8 mouse cellular contexts compared by ENCODE assay signal in genomic region chr11:71346024-71346423, GRCm38 (mm10).
DNase-seq lines count a peak whose midpoint lies in the region; ATAC-seq and TF ChIP-seq lines count a peak whose summit lies in the region.
"Had no signal": no experiment of that assay in that cellular context is flagged by ENCODE, and none has a peak within 500 bp of the region (broad histone marks: within the 10 kb centered on the region; RNA-seq: fewer than 3 reads in every experiment).

No protein-coding gene starts in this region.

- H3K4me3 ChIP-seq in limb, embryonic 14.5 days (replicated peaks; ENCODE audit: low read length), result no peak overlapping the region
- no peak overlapping the region for H3K4me3 ChIP-seq in limb, embryonic 10.5 days
- H3K4me3 ChIP-seq in thymus, adult 2 months (ENCODE audit: control insufficient read depth, insufficient read depth, low read length), result no peak overlapping the region

- H3K27ac ChIP-seq in limb, embryonic 14.5 days (replicated peaks; ENCODE audit: low read depth, low read length), result no peak overlapping the region
- H3K27ac ChIP-seq in limb, embryonic 10.5 days, result no peak overlapping the region
- H3K27ac ChIP-seq in thymus, adult 2 months (ENCODE audit: control insufficient read depth, insufficient read depth, low read length), result no peak overlapping the region
- H3K27ac ChIP-seq: macrophage had no signal

- intact Hi-C loops in left cerebral cortex, postnatal 36 days (cut with DNase I), result loop anchor here (2.0 to 10.0 kb wide), 4 partner anchors 399 to 691 kb away; partner anchors contain the start of genes Aipl1 and Wscd1

- no peak for TF ChIP-seq POLR2A in limb, embryonic 14.5 days (IDR thresholded peaks at IDR 0.05; ENCODE audit: borderline replicate concordance, extremely low read depth, insufficient read depth, insufficient read length)
- TF ChIP-seq POLR2A in thymus, adult 2 months (IDR thresholded peaks at IDR 0.05; ENCODE audit: control insufficient read depth, extremely low read depth, insufficient read depth, low read length, poor library complexity), result no peak

- DNase-seq in limb, embryonic 14.5 days (ENCODE audit: low spot score), result peak; percentile 34
- no peak for DNase-seq in limb, embryonic 10.5 days (ENCODE audit: low spot score)
- peak; percentile 50 for DNase-seq in brain, embryonic 18.5 days (ENCODE audit: low read depth, low spot score)
- peak; percentile 4 to 23 for DNase-seq in frontal cortex, postnatal 25 days (ENCODE audit: low spot score in 2 of 2)
- peak; percentile 25 to 28 for DNase-seq in left cerebral cortex, postnatal 36 days (ENCODE audit: low spot score in 2 of 2)
- DNase-seq in T-cell, adult 2 months (ENCODE audit: low spot score), result no peak
- DNase-seq in thymus, adult 2 months, result no peak

- ATAC-seq in limb, embryonic 14.5 days (ENCODE audit: low FRiP score, low read depth), result no peak

- no peaks in the 10 kb centered on the region for H3K36me3 ChIP-seq in limb, embryonic 14.5 days (ENCODE audit: control insufficient read depth, insufficient read depth, low read length)
- no peaks in the 10 kb centered on the region for H3K36me3 ChIP-seq in limb, embryonic 10.5 days
- no peaks in the 10 kb centered on the region for H3K36me3 ChIP-seq in thymus, adult 2 months (ENCODE audit: control insufficient read depth, insufficient read depth, low read length)

- H3K4me2 ChIP-seq in limb, embryonic 14.5 days (replicated peaks; ENCODE audit: low read depth, low read length, severe bottlenecking), result no peak overlapping the region

- H3K9ac ChIP-seq in limb, embryonic 14.5 days (ENCODE audit: low read depth, low read length, severe bottlenecking), result no peak overlapping the region

- no peaks in the 10 kb centered on the region for H3K4me1 ChIP-seq in limb, embryonic 14.5 days (ENCODE audit: control insufficient read depth, insufficient read depth, low read length)
- H3K4me1 ChIP-seq in limb, embryonic 10.5 days, result no peaks in the 10 kb centered on the region
- H3K4me1 ChIP-seq in thymus, adult 2 months (replicated peaks; ENCODE audit: control insufficient read depth, insufficient read depth, low read length), result no peaks in the 10 kb centered on the region

- no peaks in the 10 kb centered on the region for H3K9me3 ChIP-seq in limb, embryonic 14.5 days (ENCODE audit: control insufficient read depth, low read length)
- no peaks in the 10 kb centered on the region for H3K9me3 ChIP-seq in limb, embryonic 10.5 days (replicated peaks)

- WGBS in limb, embryonic 14.5 days, result 47% methylated on average over 3 of the region's 3 CpGs
- WGBS in limb, embryonic 10.5 days, result 71% methylated on average over 3 of the region's 3 CpGs
- 54% methylated on average over 3 of the region's 3 CpGs for WGBS in thymus, adult 2 months

- H3K27me3 ChIP-seq in limb, embryonic 14.5 days (ENCODE audit: control insufficient read depth, insufficient read depth, low read length), result no peaks in the 10 kb centered on the region
- no peaks in the 10 kb centered on the region for H3K27me3 ChIP-seq in limb, embryonic 10.5 days (ENCODE audit: low read depth, poor library complexity, severe bottlenecking)
- no peaks in the 10 kb centered on the region for H3K27me3 ChIP-seq in thymus, adult 2 months (ENCODE audit: control insufficient read depth, insufficient read depth, low read length)

- no peak for TF ChIP-seq CTCF in thymus, adult 2 months (IDR thresholded peaks at IDR 0.05; ENCODE audit: borderline replicate concordance, control insufficient read depth, extremely low read depth, insufficient read depth, low read length, poor library complexity)

Comparison
In these comparisons a context has a peak if more than half of its experiments do, and no peak if none do; other contexts are left out.
1. DNase-seq: peak in limb, embryonic 14.5 days (single experiment), brain, embryonic 18.5 days (single experiment), frontal cortex, postnatal 25 days (2 of 2) and left cerebral cortex, postnatal 36 days (2 of 2); none in limb, embryonic 10.5 days (single experiment), T-cell, adult 2 months (single experiment) and thymus, adult 2 months (single experiment).